Mouse (Mus musculus): Measurements from ENCODE around the gene Mapk8ip2. TPM values are rescaled to one million over a fixed set of nuclear protein-coding genes. Genes with fewer than 3 reads are reported as not detected.

The Mapk8ip2 gene
- total and polyA plus RNA-seq, 2 experiments from 2014 or later = 0.23 to 0.84 TPM

DNA sequence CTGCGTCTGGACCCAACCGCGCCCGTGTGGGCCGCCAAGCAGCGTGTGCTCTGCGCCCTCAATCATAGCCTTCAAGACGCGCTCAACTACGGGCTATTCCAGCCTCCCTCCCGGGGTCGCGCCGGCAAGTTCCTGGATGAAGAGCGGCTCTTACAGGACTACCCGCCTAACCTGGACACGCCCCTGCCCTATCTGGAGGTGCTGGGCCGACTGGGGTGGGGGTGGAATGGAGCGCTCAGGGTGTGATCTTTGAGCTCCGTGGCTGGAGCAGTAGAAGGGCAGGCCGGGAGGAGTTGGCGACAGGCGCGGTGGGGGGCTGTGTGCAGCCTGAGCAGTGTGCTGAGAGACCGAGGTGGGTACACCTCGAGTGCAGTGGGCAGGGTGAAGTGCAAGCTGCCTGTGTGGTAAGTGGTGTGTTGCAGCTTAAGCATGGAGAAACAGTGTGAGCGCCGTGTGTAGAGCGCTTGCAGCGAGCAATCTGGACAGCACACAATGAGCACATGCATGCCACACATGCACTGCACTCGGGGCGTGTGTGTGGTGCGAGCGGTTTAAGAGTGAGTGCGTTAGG lies 46.6 kb downstream of the Mapk8ip2 start:
- WGBS = 4% methylated on average over 35 of the region's 35 CpGs
- peak overlapping the region; percentile 81 for H3K4me2 ChIP-seq (ENCODE audit: low read depth, low read length)
- H3K27ac ChIP-seq (ENCODE audit: low read depth) = no peak overlapping the region
- 0 out of 2 replicates have a peak, but pooled peaks cover 6% of the 10 kb centered on the region for H3K36me3 ChIP-seq (replicated peaks; ENCODE audit: control insufficient read depth, insufficient read depth, low read length)
- H3K4me3 ChIP-seq (ENCODE audit: low read depth, low read length) = peak overlapping the region; percentile 73
- H3K27me3 ChIP-seq (ENCODE audit: control insufficient read depth, insufficient read depth, low read length) = peaks cover 52% of the 10 kb centered on the region
- peak overlapping the region; percentile 54; the same call in 1 of the 2 replicates for H3K9ac ChIP-seq (replicated peaks; ENCODE audit: low read depth, low read length)
- no peaks in the 10 kb centered on the region; the same call in 1 of the 2 replicates for H3K4me1 ChIP-seq (ENCODE audit: control insufficient read depth, insufficient read depth)
- DNase-seq (ENCODE audit: low spot score) (no peak), ATAC-seq (ENCODE audit: insufficient read depth, low read depth) (no peak)
- TF ChIP-seq CTCF (IDR thresholded peaks at IDR 0.05; ENCODE audit: low read depth) = no peak
- no peak for TF ChIP-seq EP300 (IDR thresholded peaks at IDR 0.05; ENCODE audit: low read depth)
- H3K9me3 ChIP-seq (replicated peaks; ENCODE audit: control insufficient read depth, low read length) = no peaks in the 10 kb centered on the region

DNA sequence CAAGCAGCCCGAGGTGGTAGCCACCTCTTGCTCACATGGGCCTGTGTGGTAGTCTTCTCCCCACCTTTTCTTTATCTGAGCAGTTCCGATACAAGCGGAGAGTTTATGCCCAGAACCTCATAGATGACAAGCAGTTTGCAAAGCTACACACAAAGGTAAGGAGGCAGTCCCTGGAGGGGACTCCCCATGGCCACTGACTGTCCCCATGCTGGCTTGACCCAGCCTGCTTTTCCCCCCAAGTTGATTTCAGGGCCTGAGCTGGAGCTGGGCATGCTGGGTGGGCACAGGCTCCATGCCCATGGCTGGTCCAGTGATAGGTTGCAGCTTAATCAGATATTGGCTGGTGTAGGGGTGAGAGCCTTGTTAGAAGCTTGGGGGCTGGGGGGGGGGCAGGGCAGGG lies 47.6 kb downstream of the Mapk8ip2 start:
- DNase-seq (ENCODE audit: low spot score) = no peak
- no peaks in the 10 kb centered on the region; the same call in 1 of the 2 replicates for H3K4me1 ChIP-seq (ENCODE audit: control insufficient read depth, insufficient read depth)
- no peak for ATAC-seq (ENCODE audit: insufficient read depth, low read depth)
- peak overlapping the region; percentile 81; the same call in 1 of the 2 replicates for H3K4me2 ChIP-seq (ENCODE audit: low read depth, low read length)
- H3K9ac ChIP-seq (replicated peaks; ENCODE audit: low read depth, low read length) = no peak overlapping the region
- 0 out of 2 replicates have a peak, but pooled peaks cover 11% of the 10 kb centered on the region for H3K36me3 ChIP-seq (replicated peaks; ENCODE audit: control insufficient read depth, insufficient read depth, low read length)
- no peaks in the 10 kb centered on the region for H3K9me3 ChIP-seq (replicated peaks; ENCODE audit: control insufficient read depth, low read length)
- no peak for TF ChIP-seq CTCF (IDR thresholded peaks at IDR 0.05; ENCODE audit: low read depth)
- H3K27ac ChIP-seq (ENCODE audit: low read depth) = no peak overlapping the region
- no peak overlapping the region for H3K4me3 ChIP-seq (ENCODE audit: low read depth, low read length)
- 82% methylated on average over 3 of the region's 3 CpGs for WGBS
- peaks cover 52% of the 10 kb centered on the region for H3K27me3 ChIP-seq (ENCODE audit: control insufficient read depth, insufficient read depth, low read length)

- no peaks in the 10 kb centered on the region for H3K9me3 ChIP-seq (replicated peaks; ENCODE audit: control insufficient read depth, low read length)
- no peak for TF ChIP-seq EP300 (IDR thresholded peaks at IDR 0.05; ENCODE audit: low read depth)
- TF ChIP-seq CTCF (IDR thresholded peaks at IDR 0.05; ENCODE audit: low read depth) = no peak
- H3K27ac ChIP-seq (ENCODE audit: low read depth) = no peak overlapping the region
- WGBS = 90% methylated on average over 9 of the region's 9 CpGs
- no peak for ATAC-seq (ENCODE audit: insufficient read depth, low read depth)
- H3K4me3 ChIP-seq (ENCODE audit: low read depth, low read length) = no peak overlapping the region
- no peak for DNase-seq (ENCODE audit: low spot score)
- 0 out of 2 replicates have a peak, but pooled peaks cover 20% of the 10 kb centered on the region for H3K36me3 ChIP-seq (replicated peaks; ENCODE audit: control insufficient read depth, insufficient read depth, low read length)
- H3K27me3 ChIP-seq (ENCODE audit: control insufficient read depth, insufficient read depth, low read length) = peaks cover 17% of the 10 kb centered on the region; the same call in 1 of the 2 replicates
- H3K4me1 ChIP-seq (ENCODE audit: control insufficient read depth, insufficient read depth) = no peaks in the 10 kb centered on the region
- H3K9ac ChIP-seq (replicated peaks; ENCODE audit: low read depth, low read length) = no peak overlapping the region
- H3K4me2 ChIP-seq (ENCODE audit: low read depth, low read length) = no peak overlapping the region
Observed at GRCm38 (mm10) chr15:89504838-89505237, 51.1 kb downstream of the Mapk8ip2 start.

DNA sequence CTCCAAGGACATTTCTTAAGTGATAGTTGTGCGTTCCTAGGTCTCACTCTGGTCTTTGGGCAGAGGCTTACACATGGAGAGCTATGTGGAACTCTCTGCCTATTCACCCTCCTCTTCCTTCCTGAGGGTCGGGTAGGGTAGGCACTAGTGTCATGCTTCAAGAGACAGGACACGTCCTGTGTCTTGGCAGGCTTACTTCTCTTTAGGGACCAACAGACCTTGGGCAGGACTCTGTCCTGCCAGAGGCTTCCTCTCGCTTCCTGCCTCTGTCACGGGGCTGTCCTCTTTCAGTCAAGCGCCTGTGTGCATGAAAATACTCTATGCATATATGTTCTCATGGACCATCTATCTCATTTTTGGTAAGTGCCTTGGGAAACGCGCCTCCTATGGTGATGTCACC lies 54.0 kb downstream of the Mapk8ip2 start:
- Histone ChIP-seq H3K27ac (ENCODE audit: low read depth) (no peak overlapping the region), H3K9me3 (replicated peaks; ENCODE audit: control insufficient read depth, low read length) (no peaks in the 10 kb centered on the region), H3K9ac (replicated peaks; ENCODE audit: low read depth, low read length) (no peak overlapping the region), H3K4me2 (ENCODE audit: low read depth, low read length) (no peak overlapping the region), H3K4me1 (ENCODE audit: control insufficient read depth, insufficient read depth) (no peaks in the 10 kb centered on the region), H3K36me3 (replicated peaks; ENCODE audit: control insufficient read depth, insufficient read depth, low read length) (0 out of 2 replicates have a peak, but pooled peaks cover 20% of the 10 kb centered on the region), H3K27me3 (ENCODE audit: control insufficient read depth, insufficient read depth, low read length) (no peaks in the 10 kb centered on the region), H3K4me3 (ENCODE audit: low read depth, low read length) (no peak overlapping the region)
- no peak for TF ChIP-seq EP300 (IDR thresholded peaks at IDR 0.05; ENCODE audit: low read depth)
- no peak for TF ChIP-seq CTCF (IDR thresholded peaks at IDR 0.05; ENCODE audit: low read depth)
- DNase-seq (ENCODE audit: low spot score) (no peak), ATAC-seq (ENCODE audit: insufficient read depth, low read depth) (no peak)
- 68% methylated on average over 8 of the region's 8 CpGs for WGBS

DNA sequence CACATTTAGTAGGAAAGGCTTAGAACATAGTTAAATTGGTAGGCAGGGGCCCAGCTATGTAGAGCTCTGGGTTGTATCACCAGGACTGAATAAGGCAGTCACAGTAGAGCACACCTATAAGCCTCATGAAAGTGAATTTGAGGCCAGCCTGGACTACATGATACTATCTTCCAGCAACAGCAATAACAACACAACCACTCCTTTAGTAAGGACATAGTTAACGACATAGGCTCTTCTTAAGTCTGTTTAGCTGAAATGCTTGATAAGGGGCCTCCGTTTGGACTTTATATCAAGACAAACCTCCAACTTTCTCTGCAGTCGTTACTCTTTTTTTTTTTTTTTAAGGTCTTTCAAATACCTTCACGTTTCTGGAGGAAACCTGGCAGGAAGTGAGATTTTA lies 59.0 kb downstream of the Mapk8ip2 start:
- no peak overlapping the region for H3K9ac ChIP-seq (replicated peaks; ENCODE audit: low read depth, low read length)
- 62% methylated on average over 4 of the region's 4 CpGs for WGBS

More for the DNA sequence above, 59.0 kb downstream of the Mapk8ip2 start:
- Histone ChIP-seq H3K4me2 (ENCODE audit: low read depth, low read length) (no peak overlapping the region), H3K27me3 (ENCODE audit: control insufficient read depth, insufficient read depth, low read length) (no peaks in the 10 kb centered on the region), H3K9me3 (replicated peaks; ENCODE audit: control insufficient read depth, low read length) (no peaks in the 10 kb centered on the region), H3K4me3 (ENCODE audit: low read depth, low read length) (no peak overlapping the region), H3K4me1 (ENCODE audit: control insufficient read depth, insufficient read depth) (no peaks in the 10 kb centered on the region), H3K27ac (ENCODE audit: low read depth) (no peak overlapping the region), H3K36me3 (replicated peaks; ENCODE audit: control insufficient read depth, insufficient read depth, low read length) (no peaks in the 10 kb centered on the region)
- DNase-seq (ENCODE audit: low spot score) = no peak
- no peak for TF ChIP-seq EP300 (IDR thresholded peaks at IDR 0.05; ENCODE audit: low read depth)
- TF ChIP-seq CTCF (IDR thresholded peaks at IDR 0.05; ENCODE audit: low read depth) = no peak
- no peak for ATAC-seq (ENCODE audit: insufficient read depth, low read depth)

Other genes starting within 250 kb of the Mapk8ip2 start
- 65.1 and 98.4 TPM in 2 replicates for gene Ppp6r2, start 242.4 kb upstream of the Mapk8ip2 start, total RNA-seq (2014; rRNA removed; ENCODE audit: low replicate concordance)
- gene Ppp6r2, start 242.4 kb upstream of the Mapk8ip2 start, polyA plus RNA-seq (2015; fragmentation: Nextera tagmentation; extraction: Ambion mirVana) = 27.4 and 27.7 TPM in 2 replicates
- 113 and 147 TPM in 2 replicates for gene Sbf1, start 138.6 kb upstream of the Mapk8ip2 start, total RNA-seq (2014; rRNA removed; ENCODE audit: low replicate concordance)
- gene Sbf1, start 138.6 kb upstream of the Mapk8ip2 start, polyA plus RNA-seq (2015; fragmentation: Nextera tagmentation; extraction: Ambion mirVana) = 17.7 and 25.6 TPM in 2 replicates
- gene Adm2, start 131.2 kb upstream of the Mapk8ip2 start, total RNA-seq (2014; rRNA removed; ENCODE audit: low replicate concordance) = not detected in 2 replicates
- not detected in 2 replicates for gene Adm2, start 131.2 kb upstream of the Mapk8ip2 start, polyA plus RNA-seq (2015; fragmentation: Nextera tagmentation; extraction: Ambion mirVana)
- gene Miox, start 119.5 kb upstream of the Mapk8ip2 start, total RNA-seq (2014; rRNA removed; ENCODE audit: low replicate concordance) = not detected in 2 replicates
- not detected in 2 replicates for gene Miox, start 119.5 kb upstream of the Mapk8ip2 start, polyA plus RNA-seq (2015; fragmentation: Nextera tagmentation; extraction: Ambion mirVana)
- gene Lmf2, start 98.3 kb upstream of the Mapk8ip2 start, total RNA-seq (2014; rRNA removed; ENCODE audit: low replicate concordance) = 26.9 and 33.5 TPM in 2 replicates
- 31.4 and 33.3 TPM in 2 replicates for gene Lmf2, start 98.3 kb upstream of the Mapk8ip2 start, polyA plus RNA-seq (2015; fragmentation: Nextera tagmentation; extraction: Ambion mirVana)
- gene Ncaph2, start 98.2 kb upstream of the Mapk8ip2 start, total RNA-seq (2014; rRNA removed; ENCODE audit: low replicate concordance) = 83.8 and 136 TPM in 2 replicates
- 59.4 and 64.3 TPM in 2 replicates for gene Ncaph2, start 98.2 kb upstream of the Mapk8ip2 start, polyA plus RNA-seq (2015; fragmentation: Nextera tagmentation; extraction: Ambion mirVana)
- gene Sco2, start 80.1 kb upstream of the Mapk8ip2 start, total RNA-seq (2014; rRNA removed; ENCODE audit: low replicate concordance) = 29.0 and 30.6 TPM in 2 replicates
- 8.1 and 9.4 TPM in 2 replicates for gene Sco2, start 80.1 kb upstream of the Mapk8ip2 start, polyA plus RNA-seq (2015; fragmentation: Nextera tagmentation; extraction: Ambion mirVana)
- gene Tymp, start 76.9 kb upstream of the Mapk8ip2 start, total RNA-seq (2014; rRNA removed; ENCODE audit: low replicate concordance) = 1.6 and 7.2 TPM in 2 replicates
- gene Tymp, start 76.9 kb upstream of the Mapk8ip2 start, polyA plus RNA-seq (2015; fragmentation: Nextera tagmentation; extraction: Ambion mirVana) = 1.3 and 1.4 TPM in 2 replicates
- 0.46 TPM in 1 of 2 replicates, not detected in the other for gene Odf3b, start 74.6 kb upstream of the Mapk8ip2 start, total RNA-seq (2014; rRNA removed; ENCODE audit: low replicate concordance)
- gene Odf3b, start 74.6 kb upstream of the Mapk8ip2 start, polyA plus RNA-seq (2015; fragmentation: Nextera tagmentation; extraction: Ambion mirVana) = 0.67 and 1.7 TPM in 2 replicates
- gene Klhdc7b, start 69.0 kb upstream of the Mapk8ip2 start, total RNA-seq (2014; rRNA removed; ENCODE audit: low replicate concordance) = not detected in 2 replicates
- gene Klhdc7b, start 69.0 kb upstream of the Mapk8ip2 start, polyA plus RNA-seq (2015; fragmentation: Nextera tagmentation; extraction: Ambion mirVana) = not detected in 2 replicates
- gene Syce3, start 43.4 kb upstream of the Mapk8ip2 start, total RNA-seq (2014; rRNA removed; ENCODE audit: low replicate concordance) = not detected in 2 replicates
- not detected in 2 replicates for gene Syce3, start 43.4 kb upstream of the Mapk8ip2 start, polyA plus RNA-seq (2015; fragmentation: Nextera tagmentation; extraction: Ambion mirVana)
- gene Cpt1b, start 28.1 kb upstream of the Mapk8ip2 start, total RNA-seq (2014; rRNA removed; ENCODE audit: low replicate concordance) = 600 and 674 TPM in 2 replicates
- 400 and 412 TPM in 2 replicates for gene Cpt1b, start 28.1 kb upstream of the Mapk8ip2 start, polyA plus RNA-seq (2015; fragmentation: Nextera tagmentation; extraction: Ambion mirVana)
- gene C730034F03Rik, start 24.3 kb upstream of the Mapk8ip2 start, total RNA-seq (2014; rRNA removed; ENCODE audit: low replicate concordance) = 0.12 TPM in 1 of 2 replicates, not detected in the other
- gene C730034F03Rik, start 24.3 kb upstream of the Mapk8ip2 start, polyA plus RNA-seq (2015; fragmentation: Nextera tagmentation; extraction: Ambion mirVana) = 2.0 and 2.4 TPM in 2 replicates
- 0.08 and 2.4 TPM in 2 replicates for gene Gm44502, start 24.2 kb upstream of the Mapk8ip2 start, total RNA-seq (2014; rRNA removed; ENCODE audit: low replicate concordance)
- 0.80 and 0.82 TPM in 2 replicates for gene Gm44502, start 24.2 kb upstream of the Mapk8ip2 start, polyA plus RNA-seq (2015; fragmentation: Nextera tagmentation; extraction: Ambion mirVana)
- gene Chkb, start 24.0 kb upstream of the Mapk8ip2 start, total RNA-seq (2014; rRNA removed; ENCODE audit: low replicate concordance) = 64.5 and 78.3 TPM in 2 replicates
- gene Chkb, start 24.0 kb upstream of the Mapk8ip2 start, polyA plus RNA-seq (2015; fragmentation: Nextera tagmentation; extraction: Ambion mirVana) = 130 and 142 TPM in 2 replicates
- 14.1 and 17.6 TPM in 2 replicates for gene Arsa, start 23.5 kb downstream of the Mapk8ip2 start, total RNA-seq (2014; rRNA removed; ENCODE audit: low replicate concordance)
- 10.4 and 12.7 TPM in 2 replicates for gene Arsa, start 23.5 kb downstream of the Mapk8ip2 start, polyA plus RNA-seq (2015; fragmentation: Nextera tagmentation; extraction: Ambion mirVana)
- 17.1 and 26.5 TPM in 2 replicates for gene Shank3, start 45.7 kb downstream of the Mapk8ip2 start, total RNA-seq (2014; rRNA removed; ENCODE audit: low replicate concordance)
- gene Shank3, start 45.7 kb downstream of the Mapk8ip2 start, polyA plus RNA-seq (2015; fragmentation: Nextera tagmentation; extraction: Ambion mirVana) = 0.81 and 1.1 TPM in 2 replicates
- not detected in 2 replicates for gene Acr, start 114.4 kb downstream of the Mapk8ip2 start, total RNA-seq (2014; rRNA removed; ENCODE audit: low replicate concordance)
- gene Acr, start 114.4 kb downstream of the Mapk8ip2 start, polyA plus RNA-seq (2015; fragmentation: Nextera tagmentation; extraction: Ambion mirVana) = 0.23 TPM in 1 of 2 replicates, not detected in the other
- gene Rabl2, start 138.0 kb downstream of the Mapk8ip2 start, total RNA-seq (2014; rRNA removed; ENCODE audit: low replicate concordance) = 9.6 and 12.7 TPM in 2 replicates
- gene Rabl2, start 138.0 kb downstream of the Mapk8ip2 start, polyA plus RNA-seq (2015; fragmentation: Nextera tagmentation; extraction: Ambion mirVana) = 9.2 and 10.3 TPM in 2 replicates